Mouse (Mus musculus) MEL (cell line): ENCODE data around the gene Cox6a2. TPM values are rescaled to one million over a fixed set of nuclear protein-coding genes. Genes with fewer than 3 reads are reported as not detected.

Experiments
- DNase-seq: peaks from one replicate; pipeline ENCODE4 v3.0.0; 2011; ENCODE audit warnings: low read depth, low spot score
- H3K27ac ChIP-seq: 2 replicates; pipeline ENCODE4 v1.5.1; 2012; ENCODE audit warnings: low read depth, mild to moderate bottlenecking, control low read depth, low read length, moderate library complexity; ENCODE audit not compliant: control insufficient read depth
- H3K27me3 ChIP-seq, 2 experiments: fragments of 150-350 bp in 1 of 2; sonication (generic) in 1 of 2; 2 replicates each; pipeline ENCODE4 v1.6.1; 2012; ENCODE audit warnings: low read length in 2 of 2, mild to moderate bottlenecking in 2 of 2, improper control_type of control experiment in 1 of 2, moderate library complexity in 1 of 2; ENCODE audit not compliant: insufficient read depth in 2 of 2, control insufficient read depth in 1 of 2
- H3K36me3 ChIP-seq, 2 experiments: 2 replicates each; pipeline ENCODE4 v1.6.1; 2012 to 2014; ENCODE audit warnings: low read length in 2 of 2, improper control_type of control experiment in 1 of 2, inconsistent platforms in 1 of 2, mild to moderate bottlenecking in 1 of 2; ENCODE audit not compliant: insufficient read depth in 2 of 2, control insufficient read depth in 1 of 2
- H3K4me1 ChIP-seq, 2 experiments: fragments of 150-350 bp in 1 of 2; sonication (generic) in 1 of 2; 2 replicates each; pipeline ENCODE4 v1.6.1; 2012; ENCODE audit warnings: low read length in 2 of 2, improper control_type of control experiment in 1 of 2, mild to moderate bottlenecking in 1 of 2; ENCODE audit not compliant: insufficient read depth in 2 of 2, control insufficient read depth in 1 of 2
- H3K4me3 ChIP-seq, 2 experiments: fragments of 150-350 bp in 1 of 2; sonication (generic) in 1 of 2; 2 replicates each; pipeline ENCODE4 v1.5.1; 2012; ENCODE audit warnings: low read depth in 2 of 2, low read length in 2 of 2, mild to moderate bottlenecking in 2 of 2, moderate library complexity in 2 of 2, control low read depth in 1 of 2, improper control_type of control experiment in 1 of 2; ENCODE audit not compliant: control insufficient read depth in 1 of 2, insufficient read depth in 1 of 2
- H3K79me2 ChIP-seq: 2 replicates; pipeline ENCODE4 v1.6.1; 2012; ENCODE audit warnings: mild to moderate bottlenecking, low read length, moderate library complexity; ENCODE audit not compliant: control insufficient read depth, poor library complexity, insufficient read depth
- H3K9ac ChIP-seq: 2 replicates; pipeline ENCODE4 v1.6.1; 2012; ENCODE audit warnings: low read depth, mild to moderate bottlenecking, control low read depth, low read length, moderate library complexity; ENCODE audit not compliant: control insufficient read depth, poor library complexity, severe bottlenecking
- H3K9me3 ChIP-seq: fragments of 150-350 bp; sonication (generic); replicated peaks from 2 replicates; pipeline ENCODE4 v1.6.1; 2012; ENCODE audit warnings: mild to moderate bottlenecking, low read length, improper control_type of control experiment, moderate library complexity; ENCODE audit not compliant: insufficient read depth
- BHLHE40 ChIP-seq: IDR thresholded peaks from 2 replicates; pipeline ENCODE4 v1.6.1; 2012; ENCODE audit warnings: low read depth, mild to moderate bottlenecking, inconsistent platforms, low read length, improper control_type of control experiment, borderline replicate concordance
- CHD2 ChIP-seq: IDR thresholded peaks from 2 replicates; pipeline ENCODE4 v1.6.1; 2011; ENCODE audit warnings: low read length, improper control_type of control experiment
- CTCF ChIP-seq, 3 experiments: IDR thresholded peaks in 2 of 3; conservative IDR thresholded peaks in 1 of 3; 2 replicates each; pipeline ENCODE4 v1.5.1; 2011 to 2012; ENCODE audit warnings: low read length in 3 of 3, low read depth in 2 of 3, mild to moderate bottlenecking in 2 of 3, improper control_type of control experiment in 1 of 3, inconsistent platforms in 1 of 3, mixed read lengths in 1 of 3, moderate library complexity in 1 of 3; ENCODE audit not compliant: control insufficient read depth in 1 of 3, insufficient read depth in 1 of 3, poor library complexity in 1 of 3, severe bottlenecking in 1 of 3
- E2F4 ChIP-seq: IDR thresholded peaks from 2 replicates; pipeline ENCODE4 v1.6.1; 2011; ENCODE audit warnings: low read depth, low read length, improper control_type of control experiment, borderline replicate concordance
- ELF1 ChIP-seq: IDR thresholded peaks from 2 replicates; pipeline ENCODE4 v1.6.1; 2014; ENCODE audit warnings: low read depth, mild to moderate bottlenecking, inconsistent platforms, low read length, improper control_type of control experiment, moderate library complexity
- EP300 ChIP-seq, 2 experiments: IDR thresholded peaks; 2 replicates each; pipeline ENCODE4 v1.6.1; 2011; ENCODE audit warnings: improper control_type of control experiment in 2 of 2, low read length in 2 of 2, low read depth in 1 of 2, mild to moderate bottlenecking in 1 of 2
- ETS1 ChIP-seq: IDR thresholded peaks from 2 replicates; pipeline ENCODE4 v1.6.1; 2012; ENCODE audit warnings: low read depth, mild to moderate bottlenecking, inconsistent platforms, low read length, improper control_type of control experiment, moderate library complexity
- HCFC1 ChIP-seq: IDR thresholded peaks from 2 replicates; pipeline ENCODE4 v1.6.1; 2012; ENCODE audit warnings: low read depth, mild to moderate bottlenecking, inconsistent platforms, low read length, improper control_type of control experiment, moderate library complexity
- KAT2A ChIP-seq: conservative IDR thresholded peaks from 2 replicates; pipeline ENCODE4 v1.6.1; 2012; ENCODE audit warnings: low read depth, low read length, improper control_type of control experiment, inconsistent platforms
- MAX ChIP-seq: IDR thresholded peaks from 2 replicates; pipeline ENCODE4 v1.6.1; 2011; ENCODE audit warnings: low read length, improper control_type of control experiment
- MAZ ChIP-seq: IDR thresholded peaks from 2 replicates; pipeline ENCODE4 v1.6.1; 2012; ENCODE audit warnings: low read depth, mild to moderate bottlenecking, inconsistent platforms, low read length, improper control_type of control experiment
- MEF2A ChIP-seq: IDR thresholded peaks from 2 replicates; pipeline ENCODE4 v1.6.1; 2014; ENCODE audit warnings: low read depth, mild to moderate bottlenecking, inconsistent platforms, low read length, improper control_type of control experiment; ENCODE audit not compliant: poor library complexity, insufficient replicate concordance, severe bottlenecking; ENCODE audit errors: extremely low read depth
- MYB ChIP-seq: IDR thresholded peaks from 2 replicates; pipeline ENCODE4 v1.6.1; 2011; ENCODE audit warnings: mild to moderate bottlenecking, low read depth, low read length, improper control_type of control experiment
- NELFE ChIP-seq: IDR thresholded peaks from 2 replicates; pipeline ENCODE4 v1.6.1; 2011; ENCODE audit warnings: low read depth, low read length, improper control_type of control experiment
- NRF1 ChIP-seq: IDR thresholded peaks from 2 replicates; pipeline ENCODE4 v1.6.1; 2014; ENCODE audit warnings: low read depth, mild to moderate bottlenecking, inconsistent platforms, low read length, improper control_type of control experiment, moderate library complexity; ENCODE audit not compliant: poor library complexity, insufficient read depth, severe bottlenecking
- POLR2A ChIP-seq, 2 experiments: IDR thresholded peaks; 2 replicates each; pipeline ENCODE4 v1.6.1; 2011 to 2012; ENCODE audit warnings: low read length in 2 of 2, mild to moderate bottlenecking in 2 of 2, control low read depth in 1 of 2, improper control_type of control experiment in 1 of 2, low read depth in 1 of 2, moderate library complexity in 1 of 2; ENCODE audit not compliant: control insufficient read depth in 1 of 2, insufficient read depth in 1 of 2, poor library complexity in 1 of 2
- POLR2AphosphoS2 ChIP-seq: IDR thresholded peaks from 2 replicates; pipeline ENCODE4 v1.6.1; 2011; ENCODE audit warnings: low read length, improper control_type of control experiment
- RAD21 ChIP-seq: IDR thresholded peaks from 2 replicates; pipeline ENCODE4 v1.6.1; 2011; ENCODE audit warnings: mild to moderate bottlenecking, low read depth, low read length, improper control_type of control experiment
- TAL1 ChIP-seq: IDR thresholded peaks from 2 replicates; pipeline ENCODE4 v1.6.1; 2012; ENCODE audit warnings: mild to moderate bottlenecking, inconsistent platforms, low read length, moderate library complexity, mixed read lengths
- TCF12 ChIP-seq: IDR thresholded peaks from 2 replicates; pipeline ENCODE4 v1.6.1; 2014; ENCODE audit warnings: low read depth, mild to moderate bottlenecking, inconsistent platforms, low read length, improper control_type of control experiment, moderate library complexity
- USF1 ChIP-seq: IDR thresholded peaks from 2 replicates; pipeline ENCODE4 v1.6.1; 2014; ENCODE audit warnings: low read depth, mild to moderate bottlenecking, inconsistent platforms, low read length, improper control_type of control experiment, moderate library complexity
- ZC3H11A ChIP-seq: IDR thresholded peaks from 2 replicates; pipeline ENCODE4 v1.6.1; 2012; ENCODE audit warnings: low read depth, mild to moderate bottlenecking, inconsistent platforms, low read length, improper control_type of control experiment
- ZKSCAN1 ChIP-seq: IDR thresholded peaks from 2 replicates; pipeline ENCODE4 v1.6.1; 2012; ENCODE audit warnings: low read depth, mild to moderate bottlenecking, inconsistent platforms, low read length, improper control_type of control experiment, moderate library complexity
- ZMIZ1 ChIP-seq: IDR thresholded peaks from 2 replicates; pipeline ENCODE4 v1.6.1; 2012; ENCODE audit warnings: low read depth, mild to moderate bottlenecking, inconsistent platforms, low read length, improper control_type of control experiment, moderate library complexity
- ZNF384 ChIP-seq: IDR thresholded peaks from 2 replicates; pipeline ENCODE4 v1.6.1; 2012; ENCODE audit warnings: low read depth, mild to moderate bottlenecking, inconsistent platforms, low read length, improper control_type of control experiment
- polyA plus RNA-seq, 2 experiments: library from polyadenylated mRNA; stranded (reverse) in 1 of 2; unstranded in 1 of 2; fragments of >175 nt in 1 of 2; fragments of >200 nt in 1 of 2; gene quantifications; 2 replicates each; pipeline versions ENCODE4 v1.2.1 to v1.2.4; 2012; ENCODE audit warnings: low replicate concordance in 2 of 2, low read depth in 1 of 2; ENCODE audit not compliant: insufficient read length in 2 of 2, insufficient read depth in 1 of 2, missing spikeins in 1 of 2
- total RNA-seq: library from RNA; depleted of rRNA; stranded (reverse); fragments of 300-350 nt; gene quantifications from 2 replicates; pipeline ENCODE4 v1.2.3, GENCODE M21; 2012

The Cox6a2 gene
- total and polyA plus RNA-seq, 3 experiments: 2.9 to 18.2 TPM; not detected in 1

- Histone ChIP-seq H3K4me3 (no peak overlapping the region), H3K27ac (no peak overlapping the region), H3K4me1 (peaks cover 0 to 6% of the 10 kb centered on the region in 2 experiments; a peak in 2 of 4 replicates), H3K79me2 (peaks cover 6% of the 10 kb centered on the region), H3K9me3 (no peaks in the 10 kb centered on the region), H3K36me3 (peaks cover 0 to 7% of the 10 kb centered on the region in 2 experiments; a peak in 2 of 4 replicates), H3K9ac (no peak overlapping the region), H3K27me3 (no peaks in the 10 kb centered on the region)
- TF ChIP-seq E2F4: no peak
- TF ChIP-seq POLR2AphosphoS2: no peak
- TF ChIP-seq TCF12: no peak
- TF ChIP-seq MEF2A: no peak
- no peak for TF ChIP-seq EP300 (IDR thresholded peaks at IDR 0.05; ENCODE audit: low read depth in 1 of 2, low read length in 2 of 2)
- DNase-seq: no peak
These were observed 36.1 kb upstream of the Cox6a2 start for GRCm38 (mm10) chr7:128242331-128242730.

DNA sequence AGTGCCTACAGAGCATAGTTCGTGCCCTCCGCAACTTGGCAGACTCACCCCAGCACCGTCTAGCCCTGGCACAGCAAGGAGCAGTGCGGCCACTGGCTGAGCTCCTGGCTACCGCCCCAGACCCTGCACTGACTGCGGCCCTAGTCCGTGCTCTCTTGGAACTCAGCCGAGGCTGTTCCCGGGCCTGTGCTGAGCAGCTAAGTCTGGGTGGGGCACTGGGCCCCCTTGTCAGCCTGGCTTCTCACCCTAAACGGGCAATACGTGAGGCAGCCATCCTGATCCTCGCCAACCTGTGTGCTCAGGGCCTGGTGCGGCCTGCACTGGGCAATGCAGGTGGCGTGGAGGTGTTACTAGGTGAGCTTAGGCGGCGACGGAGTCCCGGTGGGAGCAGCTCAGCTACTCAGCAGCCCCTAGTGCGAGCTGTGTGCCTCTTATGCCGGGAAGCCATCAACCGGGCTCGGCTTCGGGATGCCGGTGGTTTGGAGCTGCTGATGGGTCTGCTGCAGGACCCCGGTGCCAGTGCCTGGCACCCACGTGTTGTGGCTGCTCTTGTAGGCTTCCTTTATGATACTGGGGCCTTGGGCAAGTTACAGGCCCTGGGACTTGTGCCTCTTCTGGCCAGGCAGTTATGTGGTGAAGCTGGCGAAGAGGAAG lies 34.1 kb upstream of the Cox6a2 start:
- no peak for TF ChIP-seq ETS1
- TF ChIP-seq NRF1: no peak
- peaks cover 0 to 7% of the 10 kb centered on the region in 2 experiments; a peak in 2 of 4 replicates for H3K36me3 ChIP-seq
- H3K27ac ChIP-seq: no peak overlapping the region
- no peaks in the 10 kb centered on the region for H3K9me3 ChIP-seq
- H3K27me3 ChIP-seq: no peaks in the 10 kb centered on the region
- peaks cover 6% of the 10 kb centered on the region for H3K79me2 ChIP-seq
- DNase-seq: no peak
- no peak overlapping the region for H3K9ac ChIP-seq
- no peak overlapping the region for H3K4me3 ChIP-seq
- peaks cover 0 to 11% of the 10 kb centered on the region in 2 experiments; a peak in 3 of 4 replicates for H3K4me1 ChIP-seq

- DNase-seq: peak; percentile 83
- H3K79me2 ChIP-seq: peaks cover 6% of the 10 kb centered on the region
- peak overlapping the region; percentile 45 to 62 for H3K4me3 ChIP-seq
- no peaks in the 10 kb centered on the region for H3K27me3 ChIP-seq
- H3K27ac ChIP-seq: peak overlapping the region; percentile 71
- H3K9me3 ChIP-seq: no peaks in the 10 kb centered on the region
- peaks cover 0 to 7% of the 10 kb centered on the region in 2 experiments; a peak in 2 of 4 replicates for H3K36me3 ChIP-seq
- H3K9ac ChIP-seq: peak overlapping the region; percentile 66
- H3K4me1 ChIP-seq: peaks cover 0 to 11% of the 10 kb centered on the region in 2 experiments; a peak in 3 of 4 replicates
- TF ChIP-seq MAZ (no peak), CTCF (IDR thresholded peaks at IDR 0.05 in 2 of 3, conservative IDR thresholded peaks at IDR 0.05 in 1 of 3; ENCODE audit: control insufficient read depth in 1 of 3, insufficient read depth in 1 of 3, low read depth in 2 of 3, low read length in 3 of 3, poor library complexity in 1 of 3, severe bottlenecking in 1 of 3) (peak; percentile 61 to 78 (median 71)), ZKSCAN1 (no peak), ELF1 (no peak), POLR2A (IDR thresholded peaks at IDR 0.05; ENCODE audit: control insufficient read depth in 1 of 2, insufficient read depth in 1 of 2, low read depth in 1 of 2, low read length in 2 of 2, poor library complexity in 1 of 2) (no peak), TAL1 (no peak), USF1 (no peak), BHLHE40 (no peak), MYB (no peak), E2F4 (no peak), ZC3H11A (no peak), CHD2 (no peak), MAX (no peak), ZNF384 (no peak), RAD21 (peak; percentile 47), NELFE (no peak), TCF12 (no peak), MEF2A (no peak), HCFC1 (no peak), ZMIZ1 (no peak), KAT2A (no peak)
These were observed 32.8 kb upstream of the Cox6a2 start for GRCm38 (mm10) chr7:128238991-128239390.
